Mouse (Mus musculus) Patski (cell line): Measurements from ENCODE around the gene Ctse. TPM values are rescaled to one million over a fixed set of nuclear protein-coding genes. Genes with fewer than 3 reads are reported as not detected.
"Not testable (repeated sequence)": the region's sequence is repeated elsewhere in the genome, so short reads cannot be mapped to it uniquely, and the experiment has no call there.

Experiments used
- ATAC-seq: fragments of 100-300 bp; one replicate; pipeline ENCODE4 v1.8.0; 2021
- CTCF ChIA-PET: fragments of 350-600 bp; sonication (Branson Sonifier 250); formaldehyde crosslinking; loops from one replicate; lab custom pipeline; 2022; ENCODE audit warnings: inconsistent platforms; lab: Charles Lee
- POLR2A ChIA-PET: fragments of 350-600 bp; sonication (Branson Sonifier 250); formaldehyde crosslinking; loops from one replicate; lab custom pipeline; 2022; ENCODE audit warnings: antibody characterized with exemption, inconsistent platforms; lab: Charles Lee
- DNase-seq: peaks from one replicate; pipeline ENCODE4 v3.0.0-alpha.2; 2011; ENCODE audit warnings: low read depth, low spot score
- H3K27me3 ChIP-seq: fragments of 371-371 bp; one replicate; pipeline ENCODE4 v1.5.1; 2021
- CTCF ChIP-seq: fragments of 100-300 bp; IDR thresholded peaks from one replicate; pipeline ENCODE4 v1.5.1; 2021
- in situ Hi-C: fragments of 300-500 bp; cut with MboI; formaldehyde crosslinking; loops from 3 replicates; pipeline ENCODE4 v1.11.1; 2018; ENCODE audit warnings: low pct_unique_long_range_greater_than_20kb, mixed read lengths
- polyA plus RNA-seq: library from polyadenylated mRNA; unstranded; gene quantifications from one replicate; pipeline ENCODE4 v1.2.3, GENCODE M21; 2021

Ctse gene
- polyA plus RNA-seq, 1 experiment from 2014 or later, result not detected

GRCm38 (mm10) chr1:131619348-131619747, 18.8 kb upstream of the Ctse start:
- ChIA-PET CTCF (no interaction called here), POLR2A (no interaction called here)
- no peak for DNase-seq
- in situ Hi-C loops, result no loop called here
- TF ChIP-seq CTCF, result no peak
- peaks cover 27% of the 10 kb centered on the region for H3K27me3 ChIP-seq
- no peak for ATAC-seq

GRCm38 (mm10) chr1:131623644-131624043, 14.5 kb upstream of the Ctse start:
- no peak for TF ChIP-seq CTCF
- CTCF ChIA-PET, result interaction anchor here (1.2 kb wide), 1 partner anchor 11 kb away, joined by 3 read pairs; no protein-coding TSS in a partner anchor
- H3K27me3 ChIP-seq, result peaks cover 34% of the 10 kb centered on the region
- POLR2A ChIA-PET, result no interaction called here
- no peak for DNase-seq
- in situ Hi-C loops, result no loop called here
- ATAC-seq, result no peak

GRCm38 (mm10) chr1:131624175-131624835, 13.8 kb upstream of the Ctse start:
- peaks cover 34% of the 10 kb centered on the region for H3K27me3 ChIP-seq
- CTCF ChIA-PET, result interaction anchor here (1.2 kb wide), 2 partner anchors 10 to 88 kb away, joined by 3 read pairs; no protein-coding TSS in a partner anchor
- ATAC-seq (no peak), DNase-seq (no peak)
- no peak for TF ChIP-seq CTCF
- POLR2A ChIA-PET, result no interaction called here
- in situ Hi-C loops, result no loop called here

- H3K27me3 ChIP-seq, result peaks cover 34% of the 10 kb centered on the region
- ChIA-PET CTCF (no interaction called here), POLR2A (no interaction called here)
- no peak for TF ChIP-seq CTCF
- no peak for DNase-seq
- in situ Hi-C loops, result no loop called here
- no peak for ATAC-seq
Measured at GRCm38 (mm10) chr1:131626200-131626599, 11.9 kb upstream of the Ctse start.

- in situ Hi-C loops, DNase-seq, H3K27me3 ChIP-seq: not testable (repeated sequence)
Measured at GRCm38 (mm10) chr1:131632216-131632615, 5.9 kb upstream of the Ctse start.

GRCm38 (mm10) chr1:131634495-131634894, 3.6 kb upstream of the Ctse start:
- POLR2A ChIA-PET, result no interaction called here
- DNase-seq, result no peak
- CTCF ChIA-PET, result interaction anchor here (1.1 kb wide), 1 partner anchor 11 kb away, joined by 3 read pairs; no protein-coding TSS in a partner anchor
- H3K27me3 ChIP-seq, result peaks cover 3% of the 10 kb centered on the region
- ATAC-seq, result no peak
- in situ Hi-C loops, result no loop called here
- no peak for TF ChIP-seq CTCF

More at GRCm38 (mm10) chr1:131632216-131632615, 5.9 kb upstream of the Ctse start:
- CTCF ChIA-PET, POLR2A ChIA-PET, ATAC-seq: not testable (repeated sequence)

- no peak for TF ChIP-seq CTCF
- H3K27me3 ChIP-seq, result peaks cover 16% of the 10 kb centered on the region
- ATAC-seq (no peak), DNase-seq (no peak)
- ChIA-PET CTCF (no interaction called here), POLR2A (no interaction called here)
- in situ Hi-C loops, result no loop called here
Measured at GRCm38 (mm10) chr1:131638541-131639421, 675 bp downstream of the Ctse start.

GRCm38 (mm10) chr1:131640062-131640461, 2.0 kb downstream of the Ctse start:
- TF ChIP-seq CTCF, result no peak
- ATAC-seq (no peak), DNase-seq (no peak)
- ChIA-PET CTCF (interaction anchor here (1.7 kb wide), 1 partner anchor 14 kb away, joined by 6 read pairs; no protein-coding TSS in a partner anchor), POLR2A (no interaction called here)
- in situ Hi-C loops, result no loop called here
- H3K27me3 ChIP-seq, result peaks cover 16% of the 10 kb centered on the region

GRCm38 (mm10) chr1:131641565-131641964, 3.5 kb downstream of the Ctse start:
- peaks cover 16% of the 10 kb centered on the region for H3K27me3 ChIP-seq
- ChIA-PET POLR2A (no interaction called here), CTCF (no interaction called here)
- ATAC-seq (no peak), DNase-seq (no peak)
- no peak for TF ChIP-seq CTCF
- in situ Hi-C loops, result no loop called here

- POLR2A ChIA-PET, result no interaction called here
Measured at GRCm38 (mm10) chr1:131642251-131642650, 4.1 kb downstream of the Ctse start.

More at GRCm38 (mm10) chr1:131642251-131642650, 4.1 kb downstream of the Ctse start:
- TF ChIP-seq CTCF, result no peak
- DNase-seq (no peak), ATAC-seq (no peak)
- peaks cover 16% of the 10 kb centered on the region for H3K27me3 ChIP-seq
- in situ Hi-C loops, result no loop called here
- CTCF ChIA-PET, result no interaction called here
